Mouse (Mus musculus) CH12.LX (cell line): ENCODE data around the gene Ptgir. TPM values are rescaled to one million over a fixed set of nuclear protein-coding genes. Genes with fewer than 3 reads are reported as not detected.

Source experiments
- DNase-seq: peaks from one replicate; pipeline ENCODE4 v3.0.0-alpha.2; 2013; ENCODE audit errors: extremely low read depth
- H3K27ac ChIP-seq: 2 replicates; pipeline ENCODE4 v1.5.1; 2012; ENCODE audit warnings: low read depth, mild to moderate bottlenecking, control low read depth, moderate library complexity; ENCODE audit not compliant: insufficient read depth
- H3K27me3 ChIP-seq: replicated peaks from 2 replicates; pipeline ENCODE3; 2012; ENCODE audit warnings: inconsistent platforms
- H3K36me3 ChIP-seq, 2 experiments: replicated peaks in 1 of 2; 2 replicates each; pipeline versions ENCODE3 to v1.6.1; 2012; ENCODE audit warnings: inconsistent platforms in 1 of 2, low read length in 1 of 2, mild to moderate bottlenecking in 1 of 2, mixed read lengths in 1 of 2, moderate library complexity in 1 of 2; ENCODE audit not compliant: control insufficient read depth in 1 of 2, insufficient read depth in 1 of 2
- H3K4me1 ChIP-seq, 2 experiments: 2 replicates each; pipeline ENCODE4 v1.6.1; 2012; ENCODE audit warnings: inconsistent platforms in 1 of 2, moderate library complexity in 1 of 2; ENCODE audit not compliant: insufficient read depth in 2 of 2, control insufficient read depth in 1 of 2
- H3K4me2 ChIP-seq: 2 replicates; pipeline ENCODE4 v1.6.1; 2012; ENCODE audit warnings: low read depth, mild to moderate bottlenecking, control low read depth; ENCODE audit not compliant: poor library complexity, insufficient read depth, severe bottlenecking
- H3K4me3 ChIP-seq, 3 experiments: fragments of 150-350 bp in 1 of 3; sonication (generic) in 1 of 3; replicated peaks in 1 of 3; 2 replicates each; pipeline versions ENCODE3 to v1.5.1; 2011 to 2012; ENCODE audit warnings: low read depth in 2 of 3, low read length in 2 of 3, mild to moderate bottlenecking in 2 of 3, moderate library complexity in 2 of 3, control low read depth in 1 of 3, improper control_type of control experiment in 1 of 3, inconsistent platforms in 1 of 3, mixed read lengths in 1 of 3; ENCODE audit not compliant: poor library complexity in 1 of 3
- H3K79me2 ChIP-seq: replicated peaks from 2 replicates; pipeline ENCODE4 v1.6.1; 2012; ENCODE audit warnings: mild to moderate bottlenecking, moderate library complexity; ENCODE audit not compliant: control insufficient read depth, poor library complexity, insufficient read depth, severe bottlenecking; ENCODE audit errors: extremely low read depth
- H3K9ac ChIP-seq: 2 replicates; pipeline ENCODE4 v1.6.1; 2012; ENCODE audit warnings: low read depth, mild to moderate bottlenecking, control low read depth, moderate library complexity; ENCODE audit not compliant: insufficient read depth
- H3K9me3 ChIP-seq: replicated peaks from 2 replicates; pipeline ENCODE3; 2012; ENCODE audit warnings: low read length, inconsistent platforms, mixed read lengths
- BHLHE40 ChIP-seq: IDR thresholded peaks from 2 replicates; pipeline ENCODE4 v1.6.1; 2011; ENCODE audit warnings: mild to moderate bottlenecking, low read depth, low read length, improper control_type of control experiment
- CHD1 ChIP-seq: IDR thresholded peaks from 2 replicates; pipeline ENCODE4 v1.6.1; 2012; ENCODE audit warnings: low read depth, low read length, improper control_type of control experiment, inconsistent platforms
- CTCF ChIP-seq, 2 experiments: IDR thresholded peaks in 1 of 2; conservative IDR thresholded peaks in 1 of 2; 2 replicates each; pipeline ENCODE4 v1.5.1; 2011 to 2012; ENCODE audit warnings: low read depth in 2 of 2, low read length in 2 of 2, improper control_type of control experiment in 1 of 2, inconsistent platforms in 1 of 2, mild to moderate bottlenecking in 1 of 2, moderate library complexity in 1 of 2
- ETS1 ChIP-seq: conservative IDR thresholded peaks from 2 replicates; pipeline ENCODE4 v1.6.1; 2012; ENCODE audit warnings: low read depth, mild to moderate bottlenecking, inconsistent platforms, low read length, improper control_type of control experiment, moderate library complexity
- HCFC1 ChIP-seq: IDR thresholded peaks from 2 replicates; pipeline ENCODE4 v1.6.1; 2012; ENCODE audit warnings: low read depth, mild to moderate bottlenecking, inconsistent platforms, low read length, improper control_type of control experiment
- JUN ChIP-seq: IDR thresholded peaks from 2 replicates; pipeline ENCODE4 v1.6.1; 2011; ENCODE audit warnings: low read depth, mild to moderate bottlenecking, low read length, improper control_type of control experiment, moderate library complexity; ENCODE audit not compliant: insufficient read depth
- MAX ChIP-seq: IDR thresholded peaks from 2 replicates; pipeline ENCODE4 v1.6.1; 2011; ENCODE audit warnings: low read length, improper control_type of control experiment
- MAZ ChIP-seq: IDR thresholded peaks from 2 replicates; pipeline ENCODE4 v1.6.1; 2012; ENCODE audit warnings: low read depth, mild to moderate bottlenecking, inconsistent platforms, low read length, improper control_type of control experiment, moderate library complexity
- NELFE ChIP-seq: IDR thresholded peaks from 2 replicates; pipeline ENCODE4 v1.6.1; 2011; ENCODE audit warnings: low read depth, low read length, improper control_type of control experiment
- PAX5 ChIP-seq: IDR thresholded peaks from 2 replicates; pipeline ENCODE4 v1.6.1; 2012; ENCODE audit warnings: low read length, inconsistent platforms, mixed read lengths
- POLR2A ChIP-seq: IDR thresholded peaks from 2 replicates; pipeline ENCODE4 v1.6.1; 2011; ENCODE audit warnings: low read depth, mild to moderate bottlenecking, improper control_type of control experiment, low read length
- RCOR1 ChIP-seq: conservative IDR thresholded peaks from 2 replicates; pipeline ENCODE4 v1.6.1; 2012; ENCODE audit warnings: low read depth, mild to moderate bottlenecking, inconsistent platforms, low read length, improper control_type of control experiment
- SMC3 ChIP-seq: IDR thresholded peaks from 2 replicates; pipeline ENCODE4 v1.6.1; 2011; ENCODE audit warnings: low read depth, low read length, improper control_type of control experiment
- TBP ChIP-seq: conservative IDR thresholded peaks from 2 replicates; pipeline ENCODE4 v1.6.1; 2011; ENCODE audit warnings: low read depth, low read length, improper control_type of control experiment
- TCF12 ChIP-seq: IDR thresholded peaks from 2 replicates; pipeline ENCODE4 v1.6.1; 2014; ENCODE audit warnings: low read depth, mild to moderate bottlenecking, inconsistent platforms, low read length, improper control_type of control experiment
- USF1 ChIP-seq: IDR thresholded peaks from 2 replicates; pipeline ENCODE4 v1.6.1; 2014; ENCODE audit warnings: low read depth, mild to moderate bottlenecking, inconsistent platforms, low read length, improper control_type of control experiment
- ZC3H11A ChIP-seq: IDR thresholded peaks from 2 replicates; pipeline ENCODE4 v1.6.1; 2012; ENCODE audit warnings: low read depth, mild to moderate bottlenecking, inconsistent platforms, low read length, improper control_type of control experiment
- ZMIZ1 ChIP-seq: IDR thresholded peaks from 2 replicates; pipeline ENCODE4 v1.6.1; 2012; ENCODE audit warnings: low read depth, mild to moderate bottlenecking, inconsistent platforms, low read length, improper control_type of control experiment
- dilution Hi-C: fragments of 300-500 bp; cut with MboI; formaldehyde crosslinking; loops from 2 replicates; pipeline ENCODE4 v1.14.3; 2020; ENCODE audit warnings: low sequenced_read_pairs; ENCODE audit not compliant: extremely low pct_unique_long_range_greater_than_20kb, extremely low pct_ligation_motif_present
- in situ Hi-C: fragments of 300-500 bp; cut with MboI; formaldehyde crosslinking; loops from 3 replicates; pipeline ENCODE4 v1.14.3; 2019; ENCODE audit warnings: low sequenced_read_pairs, low pct_ligation_motif_present, low pct_unique_long_range_greater_than_20kb, mixed read lengths
- polyA plus RNA-seq: library from polyadenylated mRNA; unstranded; fragments of >175 nt; gene quantifications from 2 replicates; pipeline ENCODE4 v1.2.1, GENCODE M21; 2012; ENCODE audit warnings: low read depth; ENCODE audit not compliant: insufficient read length
- total RNA-seq, 2 experiments: library from RNA; depleted of rRNA; stranded (reverse); fragments of 300-350 nt in 1 of 2; fragments of >200 nt in 1 of 2; gene quantifications; 2 replicates each; pipeline ENCODE4 v1.2.3; 2012 to 2014

The Ptgir gene
- total and polyA plus RNA-seq, 3 experiments: 3.8 to 31.1 (median 7.0) TPM

DNA sequence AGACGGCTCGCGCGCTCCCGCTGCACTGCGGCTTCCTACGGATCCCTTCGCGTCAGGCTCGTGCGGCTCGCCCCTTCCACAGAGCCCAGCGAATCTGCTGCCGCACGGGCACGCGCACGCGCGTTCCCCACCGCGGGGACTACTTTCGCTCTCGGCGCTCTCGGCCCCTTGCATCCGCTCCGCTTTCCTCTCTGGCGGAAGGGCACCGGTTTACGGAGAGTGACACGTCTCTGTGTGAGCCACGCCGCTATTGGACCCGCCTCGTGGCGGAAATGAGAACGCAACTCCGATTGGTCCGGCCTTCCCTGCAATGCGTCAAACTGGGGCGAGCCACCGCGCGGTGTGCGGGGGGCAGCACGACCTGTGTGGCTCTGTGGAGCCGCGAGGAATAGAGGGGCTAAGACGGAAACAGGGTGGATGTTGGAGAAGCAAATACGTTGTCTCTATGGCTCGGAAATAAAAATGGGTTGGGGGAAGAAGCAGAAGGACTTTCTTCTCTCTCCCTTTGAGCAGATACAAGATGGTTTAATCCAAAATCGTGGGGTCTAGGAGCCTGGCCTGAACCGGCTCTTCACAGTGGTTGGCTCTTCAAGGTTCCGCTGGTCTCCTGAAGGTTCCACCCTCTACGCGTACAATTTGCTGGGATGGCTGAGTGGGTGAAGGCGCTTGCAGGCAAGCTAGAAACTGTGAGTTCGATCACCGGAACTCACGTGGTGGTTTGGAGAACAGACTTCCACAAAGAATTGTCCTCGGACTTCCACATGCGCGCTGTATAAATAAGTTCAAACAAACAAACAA lies 17.9 kb downstream of the Ptgir start, which contains the start of gene Calm3 (continued):
- TF ChIP-seq PAX5 (no peak), CHD1 (peak; percentile 100), TCF12 (peak; percentile 86), NELFE (peak; percentile 85), JUN (no peak), POLR2A (peak; percentile 92), HCFC1 (peak; percentile 72), RCOR1 (peak; percentile 88; the same call in 1 of the 2 replicates), ZC3H11A (no peak), MAX (peak; percentile 77), MAZ (peak; percentile 80)
- TF ChIP-seq, all 38 proteins: peak for 26

GRCm38 (mm10) chr7:16928341-16928740 lies 22.1 kb downstream of the Ptgir start:
- H3K36me3 ChIP-seq: no peaks in the 10 kb centered on the region
- in situ Hi-C loops: no loop called here
- no peak overlapping the region for H3K4me3 ChIP-seq
- DNase-seq: no peak
- H3K27me3 ChIP-seq: no peaks in the 10 kb centered on the region
- H3K4me2 ChIP-seq: no peak overlapping the region
- H3K9ac ChIP-seq: no peak overlapping the region
- peaks cover 3% of the 10 kb centered on the region for H3K79me2 ChIP-seq
- TF ChIP-seq TBP (no peak), JUN (no peak), ZMIZ1 (no peak), CTCF (conservative IDR thresholded peaks at IDR 0.05 in 1 of 2, IDR thresholded peaks at IDR 0.05 in 1 of 2; ENCODE audit: low read depth in 2 of 2, low read length in 2 of 2) (peak in 1 of 2 experiments; percentile 17; a peak in 1 of 4 replicates), NELFE (no peak), PAX5 (no peak)
- TF ChIP-seq, all 38 proteins: peak for 1
- H3K27ac ChIP-seq: no peak overlapping the region
- peaks cover 8 to 24% of the 10 kb centered on the region in 2 experiments; a peak in 3 of 4 replicates for H3K4me1 ChIP-seq
- dilution Hi-C loops: no loop called here
- no peaks in the 10 kb centered on the region for H3K9me3 ChIP-seq

DNA sequence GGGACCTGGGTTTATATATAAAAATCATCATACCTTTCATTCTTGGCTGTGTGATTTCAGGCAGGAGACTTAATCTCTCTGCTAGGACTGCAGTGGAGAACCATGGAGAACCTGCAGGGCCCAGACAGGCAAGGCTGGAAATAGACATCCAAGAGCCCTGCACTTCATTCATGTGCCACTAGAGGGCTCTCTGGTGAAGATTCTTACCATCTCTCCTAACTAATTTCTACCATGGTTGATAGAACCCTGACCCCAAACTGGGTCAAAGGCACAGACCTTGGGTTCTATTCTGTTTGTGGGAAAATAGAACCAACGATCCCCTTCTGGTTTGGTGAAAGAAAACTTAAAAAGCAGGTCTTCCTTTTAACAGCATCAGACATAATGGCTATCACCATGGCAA lies 24.6 kb downstream of the Ptgir start:
- H3K9ac ChIP-seq: no peak overlapping the region
- no peaks in the 10 kb centered on the region for H3K79me2 ChIP-seq
- H3K4me3 ChIP-seq: no peak overlapping the region
- H3K4me1 ChIP-seq: peaks cover 5 to 17% of the 10 kb centered on the region in 2 experiments; a peak in 3 of 4 replicates
- H3K9me3 ChIP-seq: no peaks in the 10 kb centered on the region
- peak; percentile 74 for DNase-seq
- TF ChIP-seq USF1: no peak
- no peak for TF ChIP-seq ETS1
- TF ChIP-seq BHLHE40: no peak
- TF ChIP-seq SMC3: peak; percentile 23; the same call in 1 of the 2 replicates
- TF ChIP-seq CTCF (conservative IDR thresholded peaks at IDR 0.05 in 1 of 2, IDR thresholded peaks at IDR 0.05 in 1 of 2; ENCODE audit: low read depth in 2 of 2, low read length in 2 of 2): peak; percentile 76 to 97
- H3K36me3 ChIP-seq: no peaks in the 10 kb centered on the region
- in situ Hi-C loops: no loop called here
- no peaks in the 10 kb centered on the region for H3K27me3 ChIP-seq
- H3K4me2 ChIP-seq: no peak overlapping the region
- dilution Hi-C loops: no loop called here
- H3K27ac ChIP-seq: no peak overlapping the region
